Mouse (Mus musculus) bone marrow, adult 2 months (tissue): Measurements from ENCODE around the gene Gm973. TPM values are rescaled to one million over a fixed set of nuclear protein-coding genes. Genes with fewer than 3 reads are reported as not detected.

ENCODE experiments used
- H3K27ac ChIP-seq: fragments of 200-500 bp; 2 replicates; pipeline ENCODE4 v1.5.1; 2012; ENCODE audit warnings: low read depth, mild to moderate bottlenecking, control low read depth, inconsistent platforms, low read length; ENCODE audit not compliant: control insufficient read depth, poor library complexity, insufficient read depth
- H3K4me1 ChIP-seq: fragments of 200-500 bp; 2 replicates; pipeline ENCODE4 v1.6.1; 2011; ENCODE audit warnings: low read length; ENCODE audit not compliant: control insufficient read depth, insufficient read depth
- H3K4me3 ChIP-seq: fragments of 200-500 bp; replicated peaks from 2 replicates; pipeline ENCODE3; 2011; ENCODE audit warnings: mild to moderate bottlenecking, low read depth, low read length, control low read depth; ENCODE audit not compliant: control insufficient read depth
- CTCF ChIP-seq: fragments of 200-500 bp; IDR thresholded peaks from 2 replicates; pipeline ENCODE4 v1.5.1; 2011; ENCODE audit warnings: low read length, control low read depth; ENCODE audit not compliant: control insufficient read depth, insufficient read depth
- POLR2A ChIP-seq: fragments of 200-500 bp; IDR thresholded peaks from 2 replicates; pipeline ENCODE4 v1.6.1; 2011; ENCODE audit warnings: low read depth, mild to moderate bottlenecking, control low read depth, low read length, borderline replicate concordance; ENCODE audit not compliant: control insufficient read depth
- WGBS: fragments of 180-500 bp; shearing (Covaris S2); methylation state at CpG from one replicate; pipeline ENCODE4 v1.1.7; 2018; 5-methylcytosine and 5-hydroxymethylcytosine counted together
- polyA plus RNA-seq: library from polyadenylated mRNA; stranded (reverse); fragments of >200 nt; gene quantifications from 2 replicates; pipeline ENCODE4 v1.2.4, GENCODE M21; 2011; ENCODE audit warnings: low replicate concordance; ENCODE audit not compliant: missing spikeins, insufficient read depth, insufficient read length

Gene Gm973
- polyA plus RNA-seq, 1 experiment: not detected

- WGBS: 62% methylated on average over 5 of the region's 5 CpGs
- Histone ChIP-seq H3K4me1 (no peaks in the 10 kb centered on the region; the same call in 1 of the 2 replicates), H3K4me3 (no peak overlapping the region), H3K27ac (no peak overlapping the region)
- peak; percentile 12; the same call in 1 of the 2 replicates for TF ChIP-seq CTCF
- no peak for TF ChIP-seq POLR2A
These were observed 92.9 kb downstream of the Gm973 start for GRCm38 (mm10) chr1:59608920-59609319.

- no peaks in the 10 kb centered on the region; the same call in 1 of the 2 replicates for H3K4me1 ChIP-seq
- WGBS: 83% methylated on average over 4 of the region's 4 CpGs
- H3K27ac ChIP-seq: no peak overlapping the region
- H3K4me3 ChIP-seq: no peak overlapping the region
- TF ChIP-seq POLR2A: no peak
- TF ChIP-seq CTCF: peak; percentile 52
These were observed 93.4 kb downstream of the Gm973 start for GRCm38 (mm10) chr1:59609458-59609857.

DNA sequence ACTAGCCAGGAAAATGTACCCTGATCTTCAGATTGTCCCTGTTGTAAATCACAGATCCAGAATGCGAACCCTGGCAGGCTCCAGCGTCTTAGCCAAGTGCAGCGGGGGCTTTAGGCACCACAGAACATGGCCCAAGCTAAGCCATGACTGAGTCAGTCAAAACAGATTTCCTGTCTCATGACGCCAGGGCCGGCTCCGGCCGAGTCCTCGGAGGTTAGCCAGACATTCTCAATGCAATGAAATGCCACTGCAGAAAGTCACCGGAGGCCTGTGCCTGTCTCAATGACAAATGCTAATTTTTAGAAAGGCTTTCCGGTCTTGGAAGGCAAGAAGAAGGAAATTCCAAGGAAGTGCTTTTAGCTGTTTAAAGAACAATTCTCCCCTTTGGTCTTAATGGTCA is 93.8 kb downstream of the Gm973 start:
- H3K4me1 ChIP-seq: no peaks in the 10 kb centered on the region; the same call in 1 of the 2 replicates
- no peak overlapping the region for H3K27ac ChIP-seq
- WGBS: 81% methylated on average over 10 of the region's 10 CpGs
- no peak for TF ChIP-seq CTCF
- TF ChIP-seq POLR2A: no peak
- no peak overlapping the region for H3K4me3 ChIP-seq

GRCm38 (mm10) chr1:59610929-59611328 is 94.9 kb downstream of the Gm973 start:
- Histone ChIP-seq H3K27ac (no peak overlapping the region), H3K4me3 (no peak overlapping the region), H3K4me1 (no peaks in the 10 kb centered on the region; the same call in 1 of the 2 replicates)
- 88% methylated on average over 3 of the region's 3 CpGs for WGBS
- TF ChIP-seq POLR2A: no peak
- TF ChIP-seq CTCF: no peak

- 62% methylated on average over 6 of the region's 6 CpGs for WGBS
- H3K4me1 ChIP-seq: no peaks in the 10 kb centered on the region
- TF ChIP-seq POLR2A: no peak
- TF ChIP-seq CTCF: peak; percentile 66
- H3K27ac ChIP-seq: no peak overlapping the region
- no peak overlapping the region for H3K4me3 ChIP-seq
These were observed 97.7 kb downstream of the Gm973 start for GRCm38 (mm10) chr1:59613795-59614194.

DNA sequence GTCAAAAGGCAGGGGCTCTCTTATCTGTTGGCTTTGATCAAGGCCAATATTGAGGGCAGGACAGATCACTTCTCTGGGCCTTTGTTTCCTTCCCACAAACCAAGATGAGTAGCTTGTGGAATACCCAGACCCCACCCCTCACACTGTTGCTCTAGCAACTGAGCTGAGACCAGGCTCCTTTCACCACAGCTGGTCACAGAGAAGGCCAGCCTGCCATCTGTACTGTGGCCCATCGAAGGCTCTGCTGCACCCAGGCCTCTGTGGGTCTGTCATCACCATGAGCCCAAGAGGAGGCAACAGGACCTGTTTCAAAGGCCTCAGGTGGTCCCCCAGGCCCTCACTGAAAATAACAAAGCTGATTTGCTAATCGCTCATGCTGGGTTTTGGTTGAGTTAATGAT is 99.0 kb downstream of the Gm973 start:
- WGBS: 78% methylated on average over 2 of the region's 2 CpGs
- TF ChIP-seq CTCF: no peak
- TF ChIP-seq POLR2A: no peak
- Histone ChIP-seq H3K27ac (no peak overlapping the region), H3K4me3 (no peak overlapping the region), H3K4me1 (no peaks in the 10 kb centered on the region)

GRCm38 (mm10) chr1:59619201-59619600 is 103.1 kb downstream of the Gm973 start:
- TF ChIP-seq CTCF: no peak
- no peak for TF ChIP-seq POLR2A
- H3K4me1 ChIP-seq: no peaks in the 10 kb centered on the region
- H3K4me3 ChIP-seq: no peak overlapping the region
- H3K27ac ChIP-seq: no peak overlapping the region
- 87% methylated on average over 10 of the region's 10 CpGs for WGBS

DNA sequence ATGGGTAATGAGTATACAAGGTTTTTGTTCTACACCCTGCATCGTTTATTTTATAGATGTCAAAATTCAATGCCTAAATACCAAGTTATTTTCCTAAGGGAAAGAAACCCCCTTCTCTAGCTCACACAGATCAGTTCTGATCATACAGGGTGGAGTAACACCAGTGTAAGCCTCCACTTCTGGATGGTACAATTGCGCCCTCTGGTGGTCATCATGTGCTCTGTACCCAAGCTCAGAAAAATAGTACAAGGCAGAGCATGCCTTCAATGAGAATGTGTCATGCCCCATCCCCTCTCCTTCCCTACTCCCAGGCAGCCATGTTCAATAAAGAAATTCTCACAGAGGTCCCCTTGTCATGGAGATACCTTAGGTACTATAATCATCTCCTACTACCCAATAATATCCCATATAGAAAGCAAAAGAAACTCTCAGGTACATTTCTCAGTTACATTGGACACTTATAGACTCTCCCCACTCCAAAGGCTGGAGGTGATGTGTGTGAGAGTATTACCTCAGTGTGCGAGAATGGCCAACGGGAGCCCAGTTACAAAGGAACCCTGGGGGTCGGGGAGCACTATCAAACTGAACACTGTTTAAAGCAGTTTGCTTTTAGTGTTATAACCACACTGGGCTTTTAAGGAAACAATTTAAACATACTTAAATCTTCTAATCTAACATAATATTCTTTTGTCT is 107.4 kb downstream of the Gm973 start:
- 31% methylated on average over 5 of the region's 5 CpGs for WGBS

More for the DNA sequence above, 107.4 kb downstream of the Gm973 start:
- peak; percentile 84 for TF ChIP-seq CTCF
- TF ChIP-seq POLR2A: no peak
- Histone ChIP-seq H3K4me1 (no peaks in the 10 kb centered on the region), H3K27ac (no peak overlapping the region), H3K4me3 (no peak overlapping the region)
